In genomic region chr4:129709486-129710129, GRCm38 (mm10) we compare ENCODE assay signal across 11 mouse cellular contexts. TPM values are rescaled to one million over a fixed set of nuclear protein-coding genes. Genes with fewer than 3 reads are reported as not detected.
DNase-seq lines count a peak whose midpoint lies in the region; ATAC-seq and TF ChIP-seq lines count a peak whose summit lies in the region.
"Had no signal": no experiment of that assay in that cellular context is flagged by ENCODE, and none has a peak within 500 bp of the region (broad histone marks: within the 10 kb centered on the region; RNA-seq: fewer than 3 reads in every experiment).

No protein-coding gene starts in this region.

- DNase-seq in forebrain, embryonic 11.5 days (ENCODE audit: low spot score): no peak
- no peak for DNase-seq in forebrain, embryonic 10.5 days (ENCODE audit: extremely low spot score, low spot score)
- no peak for DNase-seq in layer of hippocampus, adult 2 months (ENCODE audit: low spot score in 2 of 2)
- DNase-seq in layer of hippocampus, adult 18-20 months (ENCODE audit: low spot score in 2 of 2): no peak
- DNase-seq in liver, embryonic 11.5 days (ENCODE audit: low spot score): no peak
- DNase-seq in cerebellum, postnatal 4 days (ENCODE audit: low spot score in 2 of 2): no peak
- DNase-seq: adrenal gland, postnatal 25 days; cerebellum, postnatal 25 days had no signal

- H3K9me3 ChIP-seq in forebrain, embryonic 11.5 days (ENCODE audit: control insufficient read depth, low read length): no peaks in the 10 kb centered on the region
- no peaks in the 10 kb centered on the region for H3K9me3 ChIP-seq in forebrain, embryonic 10.5 days
- no peaks in the 10 kb centered on the region for H3K9me3 ChIP-seq in embryonic facial prominence, embryonic 15.5 days (replicated peaks)
- no peaks in the 10 kb centered on the region for H3K9me3 ChIP-seq in midbrain, embryonic 13.5 days
- no peaks in the 10 kb centered on the region for H3K9me3 ChIP-seq in liver, embryonic 11.5 days (ENCODE audit: control insufficient read depth, low read length)

- 79% methylated on average over 8 of the region's 8 CpGs for WGBS in forebrain, embryonic 11.5 days
- WGBS in forebrain, embryonic 10.5 days: 92% methylated on average over 8 of the region's 8 CpGs
- 76% methylated on average over 8 of the region's 8 CpGs for WGBS in embryonic facial prominence, embryonic 15.5 days
- 48% methylated on average over 8 of the region's 8 CpGs for WGBS in midbrain, embryonic 13.5 days
- 91% methylated on average over 8 of the region's 8 CpGs for whole genome bisulfite sequencing in liver, embryonic 11.5 days

- peak overlapping the region; percentile 47 for H3K27ac ChIP-seq in forebrain, embryonic 11.5 days (ENCODE audit: low read depth, low read length)
- no peak overlapping the region for H3K27ac ChIP-seq in forebrain, embryonic 10.5 days
- peak overlapping the region; percentile 89 for H3K27ac ChIP-seq in layer of hippocampus, adult 2 months
- H3K27ac ChIP-seq in embryonic facial prominence, embryonic 15.5 days (replicated peaks): peak overlapping the region; percentile 45
- H3K27ac ChIP-seq in midbrain, embryonic 13.5 days: peak overlapping the region; percentile 91
- H3K27ac ChIP-seq in liver, embryonic 11.5 days (ENCODE audit: low read depth, low read length): no peak overlapping the region

- no peaks in the 10 kb centered on the region for H3K4me1 ChIP-seq in forebrain, embryonic 11.5 days (replicated peaks; ENCODE audit: control insufficient read depth, insufficient read depth, low read length)
- H3K4me1 ChIP-seq in forebrain, embryonic 10.5 days: no peaks in the 10 kb centered on the region
- no peaks in the 10 kb centered on the region for H3K4me1 ChIP-seq in embryonic facial prominence, embryonic 15.5 days
- peaks cover 44% of the 10 kb centered on the region for H3K4me1 ChIP-seq in midbrain, embryonic 13.5 days (replicated peaks)
- H3K4me1 ChIP-seq in liver, embryonic 11.5 days (replicated peaks; ENCODE audit: control insufficient read depth, insufficient read depth, low read length): no peaks in the 10 kb centered on the region

- H3K27me3 ChIP-seq in forebrain, embryonic 11.5 days (ENCODE audit: control insufficient read depth, insufficient read depth, low read length): no peaks in the 10 kb centered on the region
- no peaks in the 10 kb centered on the region for H3K27me3 ChIP-seq in forebrain, embryonic 10.5 days (ENCODE audit: poor library complexity, severe bottlenecking)
- no peaks in the 10 kb centered on the region for H3K27me3 ChIP-seq in embryonic facial prominence, embryonic 15.5 days
- no peaks in the 10 kb centered on the region for H3K27me3 ChIP-seq in midbrain, embryonic 13.5 days
- H3K27me3 ChIP-seq in liver, embryonic 11.5 days (replicated peaks; ENCODE audit: control insufficient read depth, insufficient read depth, low read length): no peaks in the 10 kb centered on the region

- H3K36me3 ChIP-seq in forebrain, embryonic 11.5 days (ENCODE audit: control insufficient read depth, insufficient read depth, low read length): peaks cover 19% of the 10 kb centered on the region
- peaks cover 100% of the 10 kb centered on the region for H3K36me3 ChIP-seq in forebrain, embryonic 10.5 days (replicated peaks)
- H3K36me3 ChIP-seq in embryonic facial prominence, embryonic 15.5 days: peaks cover 88% of the 10 kb centered on the region
- peaks cover 89% of the 10 kb centered on the region for H3K36me3 ChIP-seq in midbrain, embryonic 13.5 days
- H3K36me3 ChIP-seq in liver, embryonic 11.5 days (ENCODE audit: control insufficient read depth, insufficient read depth, low read length): peaks cover 62% of the 10 kb centered on the region

- no peak overlapping the region for H3K4me3 ChIP-seq in forebrain, embryonic 11.5 days (ENCODE audit: low read depth, low read length)
- no peak overlapping the region for H3K4me3 ChIP-seq in forebrain, embryonic 10.5 days
- H3K4me3 ChIP-seq in layer of hippocampus, adult 2 months: no peak overlapping the region
- H3K4me3 ChIP-seq in embryonic facial prominence, embryonic 15.5 days (replicated peaks): no peak overlapping the region
- no peak overlapping the region for H3K4me3 ChIP-seq in midbrain, embryonic 13.5 days (replicated peaks)
- no peak overlapping the region for H3K4me3 ChIP-seq in liver, embryonic 11.5 days (ENCODE audit: low read depth, low read length)

- TF ChIP-seq CTCF in layer of hippocampus, adult 2 months (conservative IDR thresholded peaks at IDR 0.05): no peak

- no peak for ATAC-seq in forebrain, embryonic 11.5 days (replicated peaks; ENCODE audit: low FRiP score)
- peak; percentile 55; the same call in 1 of the 2 replicates for ATAC-seq in embryonic facial prominence, embryonic 15.5 days (ENCODE audit: insufficient number of reproducible peaks, low FRiP score, low TSS enrichment, low read depth)
- peak; percentile 91 for ATAC-seq in midbrain, embryonic 13.5 days
- ATAC-seq in liver, embryonic 11.5 days (replicated peaks; ENCODE audit: low FRiP score): no peak
- ATAC-seq: intestine, embryonic 16.5 days had no signal

- H3K4me2 ChIP-seq in forebrain, embryonic 11.5 days (ENCODE audit: low read depth, low read length, severe bottlenecking): no peak overlapping the region
- H3K4me2 ChIP-seq in embryonic facial prominence, embryonic 15.5 days (replicated peaks): no peak overlapping the region
- H3K4me2 ChIP-seq in midbrain, embryonic 13.5 days (replicated peaks): 0 out of 2 replicates have a peak overlapping the region, but pooled peaks have one; percentile 0
- no peak overlapping the region for H3K4me2 ChIP-seq in liver, embryonic 11.5 days

- no peak overlapping the region for H3K9ac ChIP-seq in forebrain, embryonic 11.5 days (ENCODE audit: low read length)
- H3K9ac ChIP-seq in embryonic facial prominence, embryonic 15.5 days: no peak overlapping the region
- peak overlapping the region; percentile 17; the same call in 1 of the 2 replicates for H3K9ac ChIP-seq in midbrain, embryonic 13.5 days (replicated peaks)
- no peak overlapping the region for H3K9ac ChIP-seq in liver, embryonic 11.5 days (ENCODE audit: low read depth, low read length)

RNA-seq across cellular contexts. Expression of gene Tmem39b, which starts 13.0 kb away (rescaled TPM):
- polyA plus RNA-seq in forebrain, embryonic 11.5 days (2014; fragmentation: Nextera tagmentation; extraction: Ambion mirVana): 50.0 and 53.2 TPM in 2 replicates
- 15.7 and 20.0 TPM in 2 replicates for polyA plus RNA-seq in forebrain, embryonic 10.5 days (2016; fragmentation: Nextera tagmentation; extraction: Ambion mirVana)
- total RNA-seq in layer of hippocampus, adult 2 months (2021): 10 to 100 TPM; 14.6 TPM
- 10 to 100 TPM; 12.8 to 15.5 TPM for total RNA-seq in layer of hippocampus, adult 18-20 months (2021)
- 13.5 and 15.0 TPM in 2 replicates for polyA plus RNA-seq in embryonic facial prominence, embryonic 15.5 days (2015; fragmentation: Nextera tagmentation; extraction: Ambion mirVana)
- 20.3 and 24.0 TPM in 2 replicates for polyA plus RNA-seq in midbrain, embryonic 13.5 days (2015; fragmentation: Nextera tagmentation; extraction: Ambion mirVana)
- polyA plus RNA-seq in liver, embryonic 11.5 days (2014; fragmentation: Nextera tagmentation; extraction: Ambion mirVana): 24.1 and 24.7 TPM in 2 replicates

RNA-seq across cellular contexts. Expression of gene Khdrbs1, which starts 32.5 kb away (rescaled TPM):
- polyA plus RNA-seq in forebrain, embryonic 11.5 days (2014; fragmentation: Nextera tagmentation; extraction: Ambion mirVana): 183 and 185 TPM in 2 replicates
- 148 and 151 TPM in 2 replicates for polyA plus RNA-seq in forebrain, embryonic 10.5 days (2016; fragmentation: Nextera tagmentation; extraction: Ambion mirVana)
- total RNA-seq in layer of hippocampus, adult 2 months (2021): 10 to 100 TPM; 87.4 to 92.5 TPM
- total RNA-seq in layer of hippocampus, adult 18-20 months (2021): 10 to 100 TPM; 82.7 to 88.7 TPM
- 98.8 and 99.1 TPM in 2 replicates for polyA plus RNA-seq in embryonic facial prominence, embryonic 15.5 days (2015; fragmentation: Nextera tagmentation; extraction: Ambion mirVana)
- polyA plus RNA-seq in midbrain, embryonic 13.5 days (2015; fragmentation: Nextera tagmentation; extraction: Ambion mirVana): 180 and 182 TPM in 2 replicates
- 78.4 and 83.3 TPM in 2 replicates for polyA plus RNA-seq in liver, embryonic 11.5 days (2014; fragmentation: Nextera tagmentation; extraction: Ambion mirVana)

RNA-seq across cellular contexts. Expression of gene Kpna6, which starts 37.0 kb away (rescaled TPM):
- 12.0 and 13.9 TPM in 2 replicates for polyA plus RNA-seq in forebrain, embryonic 11.5 days (2014; fragmentation: Nextera tagmentation; extraction: Ambion mirVana)
- polyA plus RNA-seq in forebrain, embryonic 10.5 days (2016; fragmentation: Nextera tagmentation; extraction: Ambion mirVana): 14.0 and 15.1 TPM in 2 replicates
- 10 to 100 TPM; 88.7 to 97.9 TPM for total RNA-seq in layer of hippocampus, adult 2 months (2021)
- total RNA-seq in layer of hippocampus, adult 18-20 months (2021): 10 to 100 TPM; 87.8 to 89.6 TPM
- 15.3 and 16.3 TPM in 2 replicates for polyA plus RNA-seq in embryonic facial prominence, embryonic 15.5 days (2015; fragmentation: Nextera tagmentation; extraction: Ambion mirVana)
- 13.7 and 16.9 TPM in 2 replicates for polyA plus RNA-seq in midbrain, embryonic 13.5 days (2015; fragmentation: Nextera tagmentation; extraction: Ambion mirVana)
- polyA plus RNA-seq in liver, embryonic 11.5 days (2014; fragmentation: Nextera tagmentation; extraction: Ambion mirVana): 11.7 and 12.6 TPM in 2 replicates

Comparison
In these comparisons a context has a peak if more than half of its experiments do, and no peak if none do; other contexts are left out.
1. H3K27ac ChIP-seq: peak in forebrain, embryonic 11.5 days (single experiment), layer of hippocampus, adult 2 months (single experiment), embryonic facial prominence, embryonic 15.5 days (single experiment) and midbrain, embryonic 13.5 days (single experiment); none in forebrain, embryonic 10.5 days (single experiment) and liver, embryonic 11.5 days (single experiment).
2. ATAC-seq: peak in embryonic facial prominence, embryonic 15.5 days (single experiment) and midbrain, embryonic 13.5 days (single experiment); none in forebrain, embryonic 11.5 days (single experiment) and liver, embryonic 11.5 days (single experiment).